Mouse (Mus musculus) liver, embryonic 15.5 days (tissue): ENCODE measurements around the gene Bcar3. TPM values are rescaled to one million over a fixed set of nuclear protein-coding genes. Genes with fewer than 3 reads are reported as not detected.

Experiments used
- microRNA counts: library from miRNA; unstranded; fragments of <30 nt; microRNA quantifications from one replicate; lab custom pipeline; 2016
- microRNA-seq: library from miRNA; unstranded; fragments of <30 nt; microRNA quantifications from one replicate; pipeline ENCODE4, GENCODE M21; 2016
- polyA plus RNA-seq: library from polyadenylated mRNA; unstranded; fragments of >200 nt; fragmentation: Nextera tagmentation; extraction: Ambion mirVana; gene quantifications from 2 replicates; pipeline ENCODE4 v1.2.1, GENCODE M21; 2015

Bcar3 gene
- polyA plus RNA-seq, 1 experiment from 2014 or later: 5.2 TPM

MicroRNA genes within 50 kb of the gene (microRNA counts, 519-probe panel; counts per million panel counts)
- 1,861 counts per million, percentile 17 among the panel's probes with 10 or more counts for microRNA mmu-miR-760 (lab: Ali Mortazavi, UCI)

Small RNA genes within 50 kb of the gene (microRNA-seq; reads per million reads assigned to microRNA genes)
- gene Mir760 (6.6 reads per million, percentile 22 among the genes with 10 or more reads in this experiment), gene Mir7657 (0.76 reads per million)

Other genes with a start within 250 kb of the Bcar3 start
- gene Abca4, start 249.7 kb upstream of the Bcar3 start, polyA plus RNA-seq: 0.26 and 0.31 TPM in 2 replicates
- gene Gclm, start 48.6 kb upstream of the Bcar3 start, polyA plus RNA-seq: 427 and 441 TPM in 2 replicates
- 25.6 and 29.8 TPM in 2 replicates for gene Dnttip2, start 19.7 kb upstream of the Bcar3 start, polyA plus RNA-seq